ENCODE assay signal across 7 mouse cellular contexts in the genomic region with DNA sequence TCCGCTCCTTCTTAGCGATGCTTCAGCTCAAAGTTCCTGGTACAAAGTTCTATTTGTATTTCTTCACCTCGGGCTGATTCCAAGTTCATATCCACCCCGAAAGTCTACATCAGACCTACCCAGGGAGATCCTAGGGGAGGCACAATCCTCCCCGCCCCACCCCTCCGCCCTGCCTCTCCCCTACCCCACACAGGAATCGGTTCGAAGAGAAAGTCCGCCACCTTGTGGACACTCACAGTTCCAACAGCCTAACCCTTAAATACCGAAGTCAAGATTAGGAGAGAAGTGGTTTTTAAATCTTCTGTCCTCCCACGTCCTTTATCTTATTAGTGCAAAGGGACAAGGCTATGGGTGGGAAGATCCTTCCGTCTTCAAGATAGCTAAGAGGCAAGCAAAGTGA. TPM values are rescaled to one million over a fixed set of nuclear protein-coding genes. Genes with fewer than 3 reads are reported as not detected.
DNase-seq lines count a peak whose midpoint lies in the region; ATAC-seq and TF ChIP-seq lines count a peak whose summit lies in the region.

No protein-coding gene starts in this region.

- intact Hi-C loops in left cerebral cortex, postnatal 36 days (cut with DNase I): loop anchor here (1.0 kb wide), 1 partner anchor 116 kb away; no protein-coding TSS in a partner anchor

- 4% methylated on average over 12 of the region's 12 CpGs for WGBS in hindbrain, postnatal 0 days
- 4% methylated on average over 12 of the region's 12 CpGs for WGBS in midbrain, embryonic 11.5 days

- H3K36me3 ChIP-seq in hindbrain, postnatal 0 days (ENCODE audit: insufficient read depth, low read length): no peaks in the 10 kb centered on the region
- H3K36me3 ChIP-seq in midbrain, embryonic 11.5 days (ENCODE audit: control insufficient read depth, insufficient read depth, low read length): no peaks in the 10 kb centered on the region

- DNase-seq in R1 (ENCODE audit: low read depth, low spot score): peak; percentile 85
- peak; percentile 66 to 83 for DNase-seq in cerebellum, postnatal 25 days
- peak; percentile 26 to 27 for DNase-seq in gastrocnemius, adult 8-10 months (ENCODE audit: low spot score in 2 of 2)
- DNase-seq in hindbrain, postnatal 0 days (ENCODE audit: low spot score): peak; percentile 83
- DNase-seq in left cerebral cortex, postnatal 36 days (ENCODE audit: low spot score in 2 of 2): peak; percentile 47 to 48
- DNase-seq in midbrain, embryonic 11.5 days (ENCODE audit: low spot score, missing footprints): peak; percentile 97
- DNase-seq in spleen, adult 12 weeks (ENCODE audit: low spot score): peak; percentile 6

- peak overlapping the region; percentile 44 for H3K4me2 ChIP-seq in hindbrain, postnatal 0 days (ENCODE audit: low read depth, low read length)
- H3K4me2 ChIP-seq in midbrain, embryonic 11.5 days: 0 out of 2 replicates have a peak overlapping the region, but pooled peaks have one; percentile 14

- no peaks in the 10 kb centered on the region for H3K27me3 ChIP-seq in hindbrain, postnatal 0 days (ENCODE audit: insufficient read depth, low read length)
- H3K27me3 ChIP-seq in midbrain, embryonic 11.5 days (ENCODE audit: control insufficient read depth, insufficient read depth, low read length): peaks cover 4% of the 10 kb centered on the region

- no peaks in the 10 kb centered on the region for H3K9me3 ChIP-seq in hindbrain, postnatal 0 days (ENCODE audit: low read length)
- no peaks in the 10 kb centered on the region for H3K9me3 ChIP-seq in midbrain, embryonic 11.5 days (ENCODE audit: control insufficient read depth, low read length)

- no peaks in the 10 kb centered on the region; the same call in 1 of the 2 replicates for H3K4me1 ChIP-seq in hindbrain, postnatal 0 days (ENCODE audit: insufficient read depth, low read length)
- H3K4me1 ChIP-seq in midbrain, embryonic 11.5 days (ENCODE audit: control insufficient read depth, insufficient read depth, low read length): peaks cover 20% of the 10 kb centered on the region

- no peak overlapping the region for H3K9ac ChIP-seq in hindbrain, postnatal 0 days (replicated peaks; ENCODE audit: low read length)
- H3K9ac ChIP-seq in midbrain, embryonic 11.5 days (ENCODE audit: low read length): no peak overlapping the region

- TF ChIP-seq CTCF in hindbrain, postnatal 0 days (IDR thresholded peaks at IDR 0.05; ENCODE audit: low read depth): peak; percentile 83

- ATAC-seq in hindbrain, postnatal 0 days: peak; percentile 38; the same call in 1 of the 2 replicates
- ATAC-seq in midbrain, embryonic 11.5 days (ENCODE audit: low FRiP score): no peak

- H3K4me3 ChIP-seq in hindbrain, postnatal 0 days (ENCODE audit: low read length): no peak overlapping the region; the same call in 1 of the 2 replicates
- H3K4me3 ChIP-seq in midbrain, embryonic 11.5 days (ENCODE audit: low read depth, low read length): no peak overlapping the region

- no peak overlapping the region for H3K27ac ChIP-seq in hindbrain, postnatal 0 days
- no peak overlapping the region for H3K27ac ChIP-seq in midbrain, embryonic 11.5 days (ENCODE audit: low read depth, low read length)

RNA-seq across cellular contexts. Expression of gene Tmem220, which starts 4.0 kb away (rescaled TPM):
- total RNA-seq in gastrocnemius, adult 8-10 months (2022): 1 to 10 TPM in 2 of 4 experiments, under 1 TPM in 2; 0.65 to 1.2 (median 0.90) TPM
- total RNA-seq in hindbrain, postnatal 0 days (2014; rRNA removed): 0.26 TPM in 1 of 2 replicates, not detected in the other
- 0.97 and 1.1 TPM in 2 replicates for polyA plus RNA-seq in hindbrain, postnatal 0 days (2015; fragmentation: Nextera tagmentation; extraction: Ambion mirVana)
- under 1 TPM; 0.27 to 0.68 TPM for total RNA-seq in left cerebral cortex, postnatal 36 days (2021)
- polyA plus RNA-seq in midbrain, embryonic 11.5 days (2014; fragmentation: Nextera tagmentation; extraction: Ambion mirVana): 0.92 and 1.4 TPM in 2 replicates

RNA-seq across cellular contexts. Expression of gene Adprm, which starts 31.4 kb away (rescaled TPM):
- total RNA-seq in gastrocnemius, adult 8-10 months (2022): 1 to 10 TPM; 6.0 to 9.4 (median 6.5) TPM
- 15.6 and 18.9 TPM in 2 replicates for total RNA-seq in hindbrain, postnatal 0 days (2014; rRNA removed)
- 25.3 and 29.5 TPM in 2 replicates for polyA plus RNA-seq in hindbrain, postnatal 0 days (2015; fragmentation: Nextera tagmentation; extraction: Ambion mirVana)
- total RNA-seq in left cerebral cortex, postnatal 36 days (2021): 10 to 100 TPM; 24.8 to 26.7 TPM
- polyA plus RNA-seq in midbrain, embryonic 11.5 days (2014; fragmentation: Nextera tagmentation; extraction: Ambion mirVana): 34.8 and 40.5 TPM in 2 replicates

RNA-seq across cellular contexts. Expression of gene Sco1, which starts 31.5 kb away (rescaled TPM):
- 1 to 10 TPM; 6.9 to 8.8 (median 7.7) TPM for total RNA-seq in gastrocnemius, adult 8-10 months (2022)
- total RNA-seq in hindbrain, postnatal 0 days (2014; rRNA removed): 11.0 and 13.8 TPM in 2 replicates
- polyA plus RNA-seq in hindbrain, postnatal 0 days (2015; fragmentation: Nextera tagmentation; extraction: Ambion mirVana): 13.6 and 14.9 TPM in 2 replicates
- total RNA-seq in left cerebral cortex, postnatal 36 days (2021): 10 to 100 TPM in 1 of 2 experiments, 1 to 10 TPM in 1; 9.0 to 12.1 TPM
- polyA plus RNA-seq in midbrain, embryonic 11.5 days (2014; fragmentation: Nextera tagmentation; extraction: Ambion mirVana): 18.7 and 19.0 TPM in 2 replicates

RNA-seq across cellular contexts. Expression of gene Myh3, which starts 57.2 kb away (rescaled TPM):
- 1 to 10 TPM; 4.4 to 9.9 (median 6.9) TPM for total RNA-seq in gastrocnemius, adult 8-10 months (2022)
- 1.1 and 3.0 TPM in 2 replicates for total RNA-seq in hindbrain, postnatal 0 days (2014; rRNA removed)
- 0.25 and 0.35 TPM in 2 replicates for polyA plus RNA-seq in hindbrain, postnatal 0 days (2015; fragmentation: Nextera tagmentation; extraction: Ambion mirVana)
- total RNA-seq in left cerebral cortex, postnatal 36 days (2021): 1 to 10 TPM; 3.5 to 6.2 TPM
- 0.51 and 0.54 TPM in 2 replicates for polyA plus RNA-seq in midbrain, embryonic 11.5 days (2014; fragmentation: Nextera tagmentation; extraction: Ambion mirVana)

Comparison
In these comparisons a context has a peak if more than half of its experiments do, and no peak if none do; other contexts are left out.
1. DNase-seq: peak in every context shown above with its lines; median percentile 97 in midbrain, embryonic 11.5 days; 85 in R1; 83 in hindbrain, postnatal 0 days; 74 in cerebellum, postnatal 25 days; 48 in left cerebral cortex, postnatal 36 days; 26 in gastrocnemius, adult 8-10 months; 6 in spleen, adult 12 weeks.